Mouse (Mus musculus) heart, embryonic 14.5 days (tissue): Measurements from ENCODE around the gene Gm10065. TPM values are rescaled to one million over a fixed set of nuclear protein-coding genes. Genes with fewer than 3 reads are reported as not detected.
A peak's percentile ranks its signal among the peaks of the same experiment; 100 is the strongest.

Experiments
- microRNA counts: library from miRNA; unstranded; fragments of <30 nt; microRNA quantifications from one replicate; lab custom pipeline; 2016
- microRNA-seq: library from miRNA; unstranded; fragments of <30 nt; microRNA quantifications from one replicate; pipeline ENCODE4, GENCODE M21; 2016
- polyA plus RNA-seq: library from polyadenylated mRNA; unstranded; fragments of >200 nt; fragmentation: Nextera tagmentation; extraction: Ambion mirVana; gene quantifications from 2 replicates; pipeline ENCODE4 v1.2.1, GENCODE M21; 2014

Gene Gm10065
- polyA plus RNA-seq, 1 experiment from 2014 or later = not detected

MicroRNAs encoded within 50 kb of the gene (microRNA counts, 519-probe panel; counts per million panel counts)
- microRNA mmu-miR-1896 (lab: Ali Mortazavi, UCI) = 322 counts per million, percentile 70 among the panel's probes with 10 or more counts

Small RNA genes within 50 kb of the gene (microRNA-seq; reads per million reads assigned to microRNA genes)
- gene Mir1896 = not detected

Other genes starting within 250 kb of the Gm10065 start
- not detected in 2 replicates for gene Gpx5, start 186.7 kb downstream of the Gm10065 start, polyA plus RNA-seq
- not detected in 2 replicates for gene Gpx6, start 167.3 kb downstream of the Gm10065 start, polyA plus RNA-seq
- not detected in 2 replicates for gene Olfr1367, start 132.5 kb downstream of the Gm10065 start, polyA plus RNA-seq
- 6.9 and 8.1 TPM in 2 replicates for gene Zscan12, start 116.6 kb downstream of the Gm10065 start, polyA plus RNA-seq
- 67.1 and 67.3 TPM in 2 replicates for gene Zkscan3, start 76.7 kb downstream of the Gm10065 start, polyA plus RNA-seq
- gene Pgbd1, start 38.4 kb downstream of the Gm10065 start, polyA plus RNA-seq = 2.4 and 3.6 TPM in 2 replicates
- gene Zscan26, start 25.7 kb downstream of the Gm10065 start, polyA plus RNA-seq = 28.1 and 29.9 TPM in 2 replicates
- gene Nkapl, start 10.9 kb downstream of the Gm10065 start, polyA plus RNA-seq = 2.0 and 2.1 TPM in 2 replicates
- 1.7 and 1.9 TPM in 2 replicates for gene Zkscan4, start 534 bp downstream of the Gm10065 start, polyA plus RNA-seq
- gene AK157302, start 15.8 kb upstream of the Gm10065 start, polyA plus RNA-seq = 0.57 and 0.61 TPM in 2 replicates
- gene Gm11273, start 22.0 kb upstream of the Gm10065 start, polyA plus RNA-seq = 15.0 and 17.5 TPM in 2 replicates
- gene Zkscan8, start 51.7 kb upstream of the Gm10065 start, polyA plus RNA-seq = 6.3 and 7.2 TPM in 2 replicates
- 0.07 and 0.11 TPM in 2 replicates for gene Olfr1366, start 63.4 kb upstream of the Gm10065 start, polyA plus RNA-seq
- gene Olfr1535, start 80.5 kb upstream of the Gm10065 start, polyA plus RNA-seq = not detected in 2 replicates
- not detected in 2 replicates for gene Olfr1364, start 102.3 kb upstream of the Gm10065 start, polyA plus RNA-seq
- not detected in 2 replicates for gene Olfr1362, start 134.6 kb upstream of the Gm10065 start, polyA plus RNA-seq
- not detected in 2 replicates for gene Olfr11, start 163.1 kb upstream of the Gm10065 start, polyA plus RNA-seq
- gene Olfr1361, start 183.9 kb upstream of the Gm10065 start, polyA plus RNA-seq = not detected in 2 replicates
- not detected in 2 replicates for gene Olfr1360, start 198.0 kb upstream of the Gm10065 start, polyA plus RNA-seq
- gene Olfr1359, start 218.7 kb upstream of the Gm10065 start, polyA plus RNA-seq = not detected in 2 replicates
- gene Hist1h2bl, start 236.7 kb upstream of the Gm10065 start, polyA plus RNA-seq = 1.2 and 1.4 TPM in 2 replicates
- gene Hist1h2ai, start 237.0 kb upstream of the Gm10065 start, polyA plus RNA-seq = 12.2 and 15.1 TPM in 2 replicates
- gene Hist1h3h, start 238.2 kb upstream of the Gm10065 start, polyA plus RNA-seq = 2.4 and 4.4 TPM in 2 replicates
- 1.00 TPM in 2 replicates for gene Hist1h2bm, start 242.6 kb upstream of the Gm10065 start, polyA plus RNA-seq